Comparison of ENCODE assay signal across 8 mouse cellular contexts in the genomic region with DNA sequence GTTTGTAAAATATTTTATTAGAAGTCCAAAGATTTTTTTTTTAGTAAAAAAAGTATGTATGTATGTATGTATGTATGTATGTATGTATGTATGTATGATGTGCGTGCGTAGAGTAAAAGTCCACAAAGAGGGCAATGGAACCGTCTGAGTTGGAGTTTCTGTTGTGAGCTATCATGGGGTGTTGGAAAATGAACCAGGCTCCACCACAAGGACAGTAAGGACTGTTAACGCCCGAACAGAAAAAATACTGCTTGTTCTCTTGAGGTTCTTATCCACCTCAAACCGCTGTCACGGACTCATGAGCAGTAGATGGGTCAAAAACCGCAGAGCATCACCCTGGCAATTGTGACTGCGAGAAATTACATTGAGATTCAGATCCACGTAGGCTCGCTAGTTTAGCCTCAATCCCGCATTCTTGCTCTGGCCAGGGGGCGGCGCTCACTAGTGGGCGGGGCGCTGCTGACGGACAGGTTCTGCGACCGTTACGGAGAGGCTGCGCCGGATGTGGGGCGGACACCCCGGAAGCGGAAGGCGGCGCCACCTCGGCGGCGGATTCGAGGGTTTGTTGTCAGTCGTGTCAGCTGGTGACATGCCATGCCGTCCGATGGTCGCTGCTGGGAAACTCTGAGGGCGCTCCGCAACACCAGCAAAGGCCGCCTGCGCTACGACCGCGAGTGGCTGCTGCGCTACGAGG. TPM values are rescaled to one million over a fixed set of nuclear protein-coding genes. Genes with fewer than 3 reads are reported as not detected.
DNase-seq lines count a peak whose midpoint lies in the region; ATAC-seq lines count a peak whose summit lies in the region.

A gene (plus strand): TSS at position 521 of the 694 bp plus-strand sequence.

- peak; percentile 99 for ATAC-seq in megakaryocyte progenitor cell, adult 5-6 weeks (replicated peaks; ENCODE audit: poor library complexity)

- peak; percentile 90 for DNase-seq in adipocyte (ENCODE audit: low spot score)
- DNase-seq in embryo, embryonic 10 days (ENCODE audit: low spot score) = peak; percentile 98
- peak; percentile 98 for DNase-seq in gastrocnemius, postnatal 10 days
- peak; percentile 97 for DNase-seq in induced T-regulatory cell, adult 2 months (ENCODE audit: low read depth)
- DNase-seq in left cerebral cortex, adult 9 months (ENCODE audit: low spot score in 2 of 2) = peak; percentile 86 to 96
- peak; percentile 97 for DNase-seq in right cerebral cortex, postnatal 14 days
- DNase-seq in urinary bladder, postnatal 36 days (ENCODE audit: low spot score in 2 of 2) = peak; percentile 97

RNA-seq across cellular contexts. Expression of the gene that starts here (rescaled TPM):
- total RNA-seq in gastrocnemius, postnatal 10 days (2021) = 10 to 100 TPM; 20.9 to 21.7 TPM
- total RNA-seq in megakaryocyte progenitor cell, adult 5-6 weeks (2015) = 24.7 and 29.2 TPM in 2 replicates
- 58.0 and 92.2 TPM in 2 replicates for total RNA-seq in megakaryocyte progenitor cell, adult 5-6 weeks (2017)

Comparison
In these comparisons a context has a peak if more than half of its experiments do, and no peak if none do; other contexts are left out.
1. Peak in every context shown above with its lines: DNase-seq and ATAC-seq.